Mouse (Mus musculus) ES-E14 (cell line): ENCODE data around the gene Trak2.

Source experiments
- MAFK ChIP-seq: IDR thresholded peaks from 2 replicates; pipeline ENCODE4 v1.6.1; 2014; ENCODE audit warnings: mild to moderate bottlenecking, low read depth, low read length, inconsistent platforms; ENCODE audit not compliant: insufficient read depth
- ZC3H11A ChIP-seq: IDR thresholded peaks from 2 replicates; pipeline ENCODE4 v1.6.1; 2012; ENCODE audit warnings: low read depth, mild to moderate bottlenecking, inconsistent platforms, low read length, borderline replicate concordance
- ZNF384 ChIP-seq: IDR thresholded peaks from 2 replicates; pipeline ENCODE4 v1.6.1; 2012; ENCODE audit warnings: low read depth, low read length, inconsistent platforms

DNA sequence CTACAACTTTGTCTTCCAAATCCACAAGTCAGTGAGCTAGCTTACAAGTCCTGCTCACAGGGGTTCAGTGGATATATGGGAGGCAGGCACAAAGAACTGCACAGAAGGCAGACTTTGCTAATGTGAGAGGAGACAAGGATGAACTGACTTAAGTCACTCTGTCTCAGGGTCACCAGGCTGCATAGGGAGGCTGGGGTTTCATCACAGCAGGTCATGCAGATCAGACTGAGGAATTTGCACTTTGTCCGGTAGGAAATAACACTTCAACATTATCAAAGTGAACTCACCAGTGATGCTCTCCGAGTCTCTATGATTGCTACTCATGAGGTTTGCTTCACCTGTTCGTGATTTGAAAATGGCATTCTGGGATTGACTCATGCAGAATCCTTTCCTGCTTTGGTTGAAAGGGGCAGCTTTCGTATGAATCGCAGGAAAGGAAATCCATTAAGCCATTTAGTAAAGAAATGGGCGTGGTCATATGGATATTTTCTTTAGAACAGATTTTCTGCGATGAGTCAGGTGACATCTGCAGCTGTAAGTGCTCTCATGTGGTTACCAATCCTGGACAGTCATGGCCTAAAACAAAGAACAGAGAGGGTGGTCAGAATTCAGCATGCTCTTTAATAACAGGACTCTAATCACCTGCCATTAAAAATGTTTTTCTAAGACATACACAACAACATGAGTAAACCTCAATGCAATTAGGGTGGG, 27.1 kb downstream of the Trak2 start:
- TF ChIP-seq ZNF384: no peak
- no peak for TF ChIP-seq ZC3H11A
- TF ChIP-seq MAFK: no peak
